19 mouse cellular contexts compared by ENCODE assay signal in the genomic region with DNA sequence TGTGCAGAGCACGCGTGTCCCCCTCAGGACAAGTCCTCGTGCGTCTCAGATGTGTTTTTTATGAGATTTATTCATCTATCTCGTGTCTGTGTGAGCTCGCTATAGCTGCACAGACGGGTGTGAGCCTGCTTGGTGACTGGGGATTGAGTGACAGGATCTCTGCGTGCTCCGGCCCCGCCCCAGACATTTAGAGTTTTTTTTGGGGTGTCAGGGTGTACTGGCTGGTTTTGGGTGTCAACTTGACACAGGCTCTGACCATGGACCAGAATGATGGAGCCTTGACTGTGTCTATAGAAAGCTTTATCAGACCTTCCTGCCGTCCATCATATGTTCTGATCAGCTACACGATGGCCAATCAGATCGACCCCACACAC. TPM values are rescaled to one million over a fixed set of nuclear protein-coding genes. Genes with fewer than 3 reads are reported as not detected.
DNase-seq lines count a peak whose midpoint lies in the region; ATAC-seq lines count a peak whose summit lies in the region.
"Had no signal": no experiment of that assay in that cellular context is flagged by ENCODE, and none has a peak within 500 bp of the region (broad histone marks: within the 10 kb centered on the region; RNA-seq: fewer than 3 reads in every experiment).

No protein-coding gene starts in this region.

- no peak overlapping the region for H3K27ac ChIP-seq in hindbrain, embryonic 13.5 days
- no peak overlapping the region for H3K27ac ChIP-seq in hindbrain, embryonic 12.5 days
- H3K27ac ChIP-seq in neural tube, embryonic 13.5 days (replicated peaks), result no peak overlapping the region
- no peak overlapping the region for H3K27ac ChIP-seq in neural tube, embryonic 14.5 days (ENCODE audit: low read depth, low read length)
- H3K27ac ChIP-seq: forebrain, embryonic 15.5 days had no signal

- no peak overlapping the region for H3K4me3 ChIP-seq in hindbrain, embryonic 13.5 days
- no peak overlapping the region for H3K4me3 ChIP-seq in hindbrain, embryonic 12.5 days
- H3K4me3 ChIP-seq in neural tube, embryonic 13.5 days, result no peak overlapping the region
- H3K4me3 ChIP-seq in neural tube, embryonic 14.5 days (ENCODE audit: low read depth, low read length), result no peak overlapping the region

- H3K4me1 ChIP-seq in hindbrain, embryonic 13.5 days (replicated peaks), result peaks cover 5% of the 10 kb centered on the region; the same call in 1 of the 2 replicates
- peaks cover 5% of the 10 kb centered on the region; the same call in 1 of the 2 replicates for H3K4me1 ChIP-seq in hindbrain, embryonic 12.5 days
- H3K4me1 ChIP-seq in neural tube, embryonic 13.5 days (replicated peaks), result peaks cover 9% of the 10 kb centered on the region; the same call in 1 of the 2 replicates
- H3K4me1 ChIP-seq in neural tube, embryonic 14.5 days (ENCODE audit: control insufficient read depth, insufficient read depth, low read length), result peaks cover 4% of the 10 kb centered on the region; the same call in 1 of the 2 replicates

- no peaks in the 10 kb centered on the region for H3K36me3 ChIP-seq in hindbrain, embryonic 13.5 days
- no peaks in the 10 kb centered on the region for H3K36me3 ChIP-seq in hindbrain, embryonic 12.5 days
- H3K36me3 ChIP-seq in neural tube, embryonic 13.5 days, result no peaks in the 10 kb centered on the region
- no peaks in the 10 kb centered on the region for H3K36me3 ChIP-seq in neural tube, embryonic 14.5 days (ENCODE audit: control insufficient read depth, insufficient read depth, low read length)
- H3K36me3 ChIP-seq: forebrain, embryonic 15.5 days; G1E; heart, embryonic 12.5 days had no signal

- H3K9ac ChIP-seq in hindbrain, embryonic 13.5 days, result no peak overlapping the region
- H3K9ac ChIP-seq in hindbrain, embryonic 12.5 days, result no peak overlapping the region
- H3K9ac ChIP-seq in neural tube, embryonic 13.5 days, result no peak overlapping the region
- no peak overlapping the region for H3K9ac ChIP-seq in neural tube, embryonic 14.5 days (replicated peaks; ENCODE audit: low read depth, low read length)
- H3K9ac ChIP-seq: forebrain, embryonic 15.5 days had no signal

- H3K9me3 ChIP-seq in hindbrain, embryonic 13.5 days, result no peaks in the 10 kb centered on the region
- no peaks in the 10 kb centered on the region for H3K9me3 ChIP-seq in hindbrain, embryonic 12.5 days (replicated peaks)
- no peaks in the 10 kb centered on the region for H3K9me3 ChIP-seq in neural tube, embryonic 13.5 days
- H3K9me3 ChIP-seq in neural tube, embryonic 14.5 days (ENCODE audit: control insufficient read depth, low read length), result no peaks in the 10 kb centered on the region
- H3K9me3 ChIP-seq: forebrain, embryonic 15.5 days; G1E had no signal

- 80% methylated on average over 13 of the region's 13 CpGs for WGBS in hindbrain, embryonic 13.5 days
- 77% methylated on average over 13 of the region's 13 CpGs for WGBS in hindbrain, embryonic 12.5 days
- 81% methylated on average over 13 of the region's 13 CpGs for WGBS in neural tube, embryonic 13.5 days
- WGBS in neural tube, embryonic 14.5 days, result 69% methylated on average over 13 of the region's 13 CpGs

- no peak for ATAC-seq in hindbrain, embryonic 13.5 days (ENCODE audit: low FRiP score)
- no peak for ATAC-seq in hindbrain, embryonic 12.5 days (ENCODE audit: low FRiP score)
- ATAC-seq in neural tube, embryonic 13.5 days (ENCODE audit: low read depth), result no peak; the same call in 1 of the 2 replicates
- peak; percentile 38; the same call in 1 of the 2 replicates for ATAC-seq in neural tube, embryonic 14.5 days (ENCODE audit: low read depth)
- ATAC-seq: forebrain, embryonic 15.5 days had no signal

- H3K4me2 ChIP-seq in hindbrain, embryonic 13.5 days, result 0 out of 2 replicates have a peak overlapping the region, but pooled peaks have one; percentile 61
- H3K4me2 ChIP-seq in hindbrain, embryonic 12.5 days (replicated peaks), result no peak overlapping the region
- 0 out of 2 replicates have a peak overlapping the region, but pooled peaks have one; percentile 60 for H3K4me2 ChIP-seq in neural tube, embryonic 13.5 days
- H3K4me2 ChIP-seq in neural tube, embryonic 14.5 days (ENCODE audit: low read depth, low read length), result no peak overlapping the region

- DNase-seq in neural tube, embryonic 10.5 days (ENCODE audit: extremely low spot score, low spot score), result no peak
- DNase-seq in layer of hippocampus, adult 9-11 months, result no peak
- DNase-seq: adrenal gland, adult 8-10 months; adrenal gland, postnatal 36 days; cerebellum, adult 2 months; gastrocnemius, postnatal 36 days; heart, adult 18-20 months; heart, postnatal 36 days had no signal

- 0 out of 2 replicates have a peak, but pooled peaks cover 3% of the 10 kb centered on the region for H3K27me3 ChIP-seq in hindbrain, embryonic 13.5 days
- peaks cover 5% of the 10 kb centered on the region; the same call in 1 of the 2 replicates for H3K27me3 ChIP-seq in hindbrain, embryonic 12.5 days
- H3K27me3 ChIP-seq in neural tube, embryonic 13.5 days, result no peaks in the 10 kb centered on the region
- no peaks in the 10 kb centered on the region for H3K27me3 ChIP-seq in neural tube, embryonic 14.5 days (ENCODE audit: control insufficient read depth, insufficient read depth, low read length)
- H3K27me3 ChIP-seq: forebrain, embryonic 15.5 days had no signal

RNA-seq across cellular contexts. Expression of gene Lcn4, which starts 8.6 kb away (rescaled TPM):
- not detected in 2 replicates for polyA plus RNA-seq in hindbrain, embryonic 13.5 days (2015; fragmentation: Nextera tagmentation; extraction: Ambion mirVana)
- polyA plus RNA-seq in hindbrain, embryonic 12.5 days (2016; fragmentation: Nextera tagmentation; extraction: Ambion mirVana), result not detected in 2 replicates
- not detected in 2 replicates for polyA plus RNA-seq in neural tube, embryonic 13.5 days (2015; fragmentation: Nextera tagmentation; extraction: Ambion mirVana)
- polyA plus RNA-seq in neural tube, embryonic 14.5 days (2014; fragmentation: Nextera tagmentation; extraction: Ambion mirVana), result not detected in 2 replicates
- polyA plus RNA-seq: cerebellum, adult 2 months; embryonic facial prominence, embryonic 11.5 days; forebrain, embryonic 11.5 days; forebrain, embryonic 15.5 days; G1E; heart, embryonic 12.5 days; heart, embryonic 16.5 days; hindbrain, embryonic 11.5 days had no signal

RNA-seq across cellular contexts. Expression of gene Fam69b, which starts 34.2 kb away (rescaled TPM):
- polyA plus RNA-seq in hindbrain, embryonic 13.5 days (2015; fragmentation: Nextera tagmentation; extraction: Ambion mirVana), result 109 and 117 TPM in 2 replicates
- polyA plus RNA-seq in hindbrain, embryonic 12.5 days (2016; fragmentation: Nextera tagmentation; extraction: Ambion mirVana), result 70.1 and 73.7 TPM in 2 replicates
- 91.8 and 101 TPM in 2 replicates for polyA plus RNA-seq in neural tube, embryonic 13.5 days (2015; fragmentation: Nextera tagmentation; extraction: Ambion mirVana)
- 123 and 139 TPM in 2 replicates for polyA plus RNA-seq in neural tube, embryonic 14.5 days (2014; fragmentation: Nextera tagmentation; extraction: Ambion mirVana)
- polyA plus RNA-seq: G1E had no signal

RNA-seq across cellular contexts. Expression of gene Agpat2, which starts 58.3 kb away (rescaled TPM):
- 6.8 and 7.0 TPM in 2 replicates for polyA plus RNA-seq in hindbrain, embryonic 13.5 days (2015; fragmentation: Nextera tagmentation; extraction: Ambion mirVana)
- polyA plus RNA-seq in hindbrain, embryonic 12.5 days (2016; fragmentation: Nextera tagmentation; extraction: Ambion mirVana), result 11.7 and 13.1 TPM in 2 replicates
- polyA plus RNA-seq in neural tube, embryonic 13.5 days (2015; fragmentation: Nextera tagmentation; extraction: Ambion mirVana), result 6.0 and 7.4 TPM in 2 replicates
- 2.7 and 4.1 TPM in 2 replicates for polyA plus RNA-seq in neural tube, embryonic 14.5 days (2014; fragmentation: Nextera tagmentation; extraction: Ambion mirVana)

Comparison
In these comparisons a context has a peak if more than half of its experiments do, and no peak if none do; other contexts are left out.
1. H3K4me2 ChIP-seq: peak in hindbrain, embryonic 13.5 days (single experiment) and neural tube, embryonic 13.5 days (single experiment); none in hindbrain, embryonic 12.5 days (single experiment) and neural tube, embryonic 14.5 days (single experiment).